Mouse (Mus musculus): Measurements from ENCODE around the gene Gfra1.

DNA sequence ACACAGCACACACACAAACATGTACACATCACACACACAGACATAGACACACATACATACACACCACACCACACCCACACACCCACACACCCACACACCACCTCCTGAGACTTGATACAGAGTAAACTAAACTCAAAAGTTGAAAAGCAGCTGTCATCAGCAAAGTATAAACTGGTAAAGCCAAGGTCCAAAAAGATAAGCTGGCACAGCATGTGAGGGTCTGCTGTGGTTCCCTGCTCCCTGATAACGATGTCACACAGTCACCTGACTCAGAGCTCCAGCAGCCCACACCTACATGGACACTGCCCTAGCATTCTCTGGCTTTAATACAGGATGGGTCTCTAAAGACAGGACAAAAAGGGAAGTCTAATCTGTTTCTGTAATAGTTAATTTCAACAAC lies 212.1 kb downstream of the Gfra1 start:
- no peak for TF ChIP-seq POLR2A (IDR thresholded peaks at IDR 0.05; ENCODE audit: borderline replicate concordance, extremely low read depth, insufficient read depth, insufficient read length, poor library complexity, severe bottlenecking)
- no peak for TF ChIP-seq CTCF (IDR thresholded peaks at IDR 0.05; ENCODE audit: borderline replicate concordance, extremely low read depth, insufficient read depth, insufficient read length)

Data from brain, embryonic 14.5 days (tissue).